Comparison of ENCODE assay signal across 21 mouse cellular contexts in genomic region chr3:45231641-45232433, GRCm38 (mm10).
DNase-seq lines count a peak whose midpoint lies in the region; ATAC-seq and TF ChIP-seq lines count a peak whose summit lies in the region.
"Had no signal": no experiment of that assay in that cellular context is flagged by ENCODE, and none has a peak within 500 bp of the region (broad histone marks: within the 10 kb centered on the region; RNA-seq: fewer than 3 reads in every experiment).

No protein-coding gene starts in this region.

- no peak overlapping the region for H3K27ac ChIP-seq in forebrain, embryonic 11.5 days (ENCODE audit: low read depth, low read length)
- H3K27ac ChIP-seq in forebrain, postnatal 0 days (ENCODE audit: low read depth, low read length), result no peak overlapping the region
- no peak overlapping the region for H3K27ac ChIP-seq in hindbrain, postnatal 0 days
- no peak overlapping the region for H3K27ac ChIP-seq in hindbrain, embryonic 10.5 days
- no peak overlapping the region for H3K27ac ChIP-seq in forebrain, embryonic 15.5 days (replicated peaks)
- H3K27ac ChIP-seq: embryonic facial prominence, embryonic 12.5 days; heart, adult 2 months; heart, embryonic 15.5 days; hindbrain, embryonic 15.5 days had no signal

- H3K4me2 ChIP-seq in forebrain, embryonic 11.5 days (ENCODE audit: low read depth, low read length, severe bottlenecking), result no peak overlapping the region
- no peak overlapping the region for H3K4me2 ChIP-seq in forebrain, postnatal 0 days (ENCODE audit: low read depth)
- H3K4me2 ChIP-seq in hindbrain, postnatal 0 days (ENCODE audit: low read depth, low read length), result no peak overlapping the region
- no peak overlapping the region for H3K4me2 ChIP-seq in forebrain, embryonic 15.5 days (replicated peaks)
- H3K4me2 ChIP-seq: embryonic facial prominence, embryonic 12.5 days; heart, embryonic 11.5 days; heart, embryonic 15.5 days; hindbrain, embryonic 15.5 days had no signal

- TF ChIP-seq POLR2A in brain, embryonic 14.5 days (IDR thresholded peaks at IDR 0.05; ENCODE audit: borderline replicate concordance, extremely low read depth, insufficient read depth, insufficient read length, poor library complexity, severe bottlenecking), result no peak
- TF ChIP-seq POLR2A in lung, adult 2 months (IDR thresholded peaks at IDR 0.05; ENCODE audit: borderline replicate concordance, extremely low read depth, low read depth, low read length), result no peak

- H3K4me3 ChIP-seq in forebrain, embryonic 11.5 days (ENCODE audit: low read depth, low read length), result no peak overlapping the region
- H3K4me3 ChIP-seq in forebrain, postnatal 0 days (ENCODE audit: low read depth, low read length), result no peak overlapping the region
- H3K4me3 ChIP-seq in hindbrain, postnatal 0 days (ENCODE audit: low read length), result no peak overlapping the region
- H3K4me3 ChIP-seq in hindbrain, embryonic 10.5 days, result no peak overlapping the region
- no peak overlapping the region for H3K4me3 ChIP-seq in forebrain, embryonic 15.5 days
- no peak overlapping the region for H3K4me3 ChIP-seq in lung, adult 2 months (replicated peaks; ENCODE audit: extremely low read depth, low read depth, low read length)
- H3K4me3 ChIP-seq: embryonic facial prominence, embryonic 12.5 days; heart, adult 2 months; heart, embryonic 15.5 days; hindbrain, embryonic 15.5 days had no signal

- no peak overlapping the region for H3K9ac ChIP-seq in forebrain, embryonic 11.5 days (ENCODE audit: low read length)
- no peak overlapping the region for H3K9ac ChIP-seq in forebrain, postnatal 0 days
- no peak overlapping the region for H3K9ac ChIP-seq in hindbrain, postnatal 0 days (replicated peaks; ENCODE audit: low read length)
- H3K9ac ChIP-seq in forebrain, embryonic 15.5 days (replicated peaks), result no peak overlapping the region
- H3K9ac ChIP-seq: embryonic facial prominence, embryonic 12.5 days; heart, embryonic 15.5 days; hindbrain, embryonic 15.5 days had no signal

- DNase-seq in forebrain, embryonic 11.5 days (ENCODE audit: low spot score), result no peak
- DNase-seq in forebrain, postnatal 0 days, result no peak
- DNase-seq in hindbrain, postnatal 0 days (ENCODE audit: low spot score), result peak; percentile 36
- no peak for DNase-seq in hindbrain, embryonic 10.5 days (ENCODE audit: low spot score)
- peak; percentile 76 for DNase-seq in brain, embryonic 14.5 days (ENCODE audit: low read depth)
- no peak for DNase-seq in lung, adult 2 months
- DNase-seq in layer of hippocampus, postnatal 10 days (ENCODE audit: low spot score in 2 of 2), result no peak
- DNase-seq: adrenal gland, adult 8-10 months; adrenal gland, postnatal 36 days; cerebellum, adult 11 months; cerebellum, adult 8-10 months; cerebellum, postnatal 36 days; gastrocnemius, postnatal 14 days; heart, adult 2 months; heart, postnatal 14 days; kidney, adult 11 months had no signal

- no peak for TF ChIP-seq CTCF in forebrain, postnatal 0 days (IDR thresholded peaks at IDR 0.05; ENCODE audit: low read depth)
- TF ChIP-seq CTCF in hindbrain, postnatal 0 days (IDR thresholded peaks at IDR 0.05; ENCODE audit: low read depth), result no peak
- TF ChIP-seq CTCF in brain, embryonic 14.5 days (IDR thresholded peaks at IDR 0.05; ENCODE audit: borderline replicate concordance, extremely low read depth, insufficient read depth, insufficient read length), result no peak
- TF ChIP-seq CTCF in lung, adult 2 months (IDR thresholded peaks at IDR 0.05; ENCODE audit: insufficient read depth, low read length), result no peak

- no peaks in the 10 kb centered on the region for H3K27me3 ChIP-seq in forebrain, embryonic 11.5 days (ENCODE audit: control insufficient read depth, insufficient read depth, low read length)
- no peaks in the 10 kb centered on the region for H3K27me3 ChIP-seq in forebrain, postnatal 0 days (ENCODE audit: insufficient read depth, low read length)
- no peaks in the 10 kb centered on the region for H3K27me3 ChIP-seq in hindbrain, postnatal 0 days (ENCODE audit: insufficient read depth, low read length)
- H3K27me3 ChIP-seq in hindbrain, embryonic 10.5 days (ENCODE audit: insufficient read depth, poor library complexity, severe bottlenecking), result no peaks in the 10 kb centered on the region
- H3K27me3 ChIP-seq in forebrain, embryonic 15.5 days, result no peaks in the 10 kb centered on the region
- H3K27me3 ChIP-seq: embryonic facial prominence, embryonic 12.5 days; heart, embryonic 15.5 days; hindbrain, embryonic 15.5 days had no signal

- no peaks in the 10 kb centered on the region for H3K36me3 ChIP-seq in forebrain, embryonic 11.5 days (ENCODE audit: control insufficient read depth, insufficient read depth, low read length)
- H3K36me3 ChIP-seq in forebrain, postnatal 0 days (ENCODE audit: insufficient read depth), result no peaks in the 10 kb centered on the region
- H3K36me3 ChIP-seq in hindbrain, postnatal 0 days (ENCODE audit: insufficient read depth, low read length), result no peaks in the 10 kb centered on the region
- no peaks in the 10 kb centered on the region for H3K36me3 ChIP-seq in hindbrain, embryonic 10.5 days
- H3K36me3 ChIP-seq in forebrain, embryonic 15.5 days, result no peaks in the 10 kb centered on the region
- H3K36me3 ChIP-seq: embryonic facial prominence, embryonic 12.5 days; heart, embryonic 15.5 days; hindbrain, embryonic 15.5 days had no signal

- H3K9me3 ChIP-seq in forebrain, embryonic 11.5 days (ENCODE audit: control insufficient read depth, low read length), result no peaks in the 10 kb centered on the region
- no peaks in the 10 kb centered on the region for H3K9me3 ChIP-seq in forebrain, postnatal 0 days (ENCODE audit: low read length)
- H3K9me3 ChIP-seq in hindbrain, postnatal 0 days (ENCODE audit: low read length), result no peaks in the 10 kb centered on the region
- H3K9me3 ChIP-seq in hindbrain, embryonic 10.5 days, result no peaks in the 10 kb centered on the region
- H3K9me3 ChIP-seq in forebrain, embryonic 15.5 days, result no peaks in the 10 kb centered on the region
- H3K9me3 ChIP-seq: embryonic facial prominence, embryonic 12.5 days; heart, embryonic 15.5 days; hindbrain, embryonic 15.5 days had no signal

- ATAC-seq in forebrain, embryonic 11.5 days (replicated peaks; ENCODE audit: low FRiP score), result peak; percentile 64
- ATAC-seq in forebrain, postnatal 0 days, result no peak
- peak; percentile 43; the same call in 1 of the 2 replicates for ATAC-seq in hindbrain, postnatal 0 days
- peak; percentile 41; the same call in 1 of the 2 replicates for ATAC-seq in forebrain, embryonic 15.5 days (replicated peaks)

- no peaks in the 10 kb centered on the region for H3K4me1 ChIP-seq in forebrain, embryonic 11.5 days (replicated peaks; ENCODE audit: control insufficient read depth, insufficient read depth, low read length)
- no peaks in the 10 kb centered on the region for H3K4me1 ChIP-seq in forebrain, postnatal 0 days (ENCODE audit: insufficient read depth)
- no peaks in the 10 kb centered on the region for H3K4me1 ChIP-seq in hindbrain, postnatal 0 days (ENCODE audit: insufficient read depth, low read length)
- no peaks in the 10 kb centered on the region for H3K4me1 ChIP-seq in hindbrain, embryonic 10.5 days (replicated peaks)
- no peaks in the 10 kb centered on the region for H3K4me1 ChIP-seq in forebrain, embryonic 15.5 days
- no peaks in the 10 kb centered on the region for H3K4me1 ChIP-seq in lung, adult 2 months (ENCODE audit: control insufficient read depth, insufficient read depth, low read length)
- H3K4me1 ChIP-seq: embryonic facial prominence, embryonic 12.5 days; heart, embryonic 15.5 days; hindbrain, embryonic 15.5 days had no signal

- 59% methylated on average over 5 of the region's 5 CpGs for WGBS in forebrain, embryonic 11.5 days
- WGBS in forebrain, postnatal 0 days, result 29% methylated on average over 5 of the region's 5 CpGs
- WGBS in hindbrain, postnatal 0 days, result 38% methylated on average over 5 of the region's 5 CpGs
- 73% methylated on average over 5 of the region's 5 CpGs for WGBS in hindbrain, embryonic 10.5 days
- 32% methylated on average over 5 of the region's 5 CpGs for WGBS in forebrain, embryonic 15.5 days
- WGBS in lung, adult 2 months, result 54% methylated on average over 5 of the region's 5 CpGs

Comparison
In these comparisons a context has a peak if more than half of its experiments do, and no peak if none do; other contexts are left out.
1. DNase-seq: peak in hindbrain, postnatal 0 days (single experiment) and brain, embryonic 14.5 days (single experiment); none in forebrain, embryonic 11.5 days (single experiment), forebrain, postnatal 0 days (single experiment), hindbrain, embryonic 10.5 days (single experiment), lung, adult 2 months (single experiment) and layer of hippocampus, postnatal 10 days (0 of 2).